Mouse (Mus musculus): ENCODE data around the gene Shisa2.

The Shisa2 gene

GRCm38 (mm10) chr14:59630096-59630495 is 5.0 kb downstream of the Shisa2 start:
- no peak for DNase-seq (ENCODE audit: low spot score in 2 of 2)

GRCm38 (mm10) chr14:59632067-59632466 is 7.0 kb downstream of the Shisa2 start:
- no peak for DNase-seq (ENCODE audit: low spot score in 2 of 2)

- no peak for DNase-seq (ENCODE audit: low spot score in 2 of 2)
Observed at GRCm38 (mm10) chr14:59633295-59633898, 8.3 kb downstream of the Shisa2 start.

- DNase-seq (ENCODE audit: low spot score in 2 of 2), result no peak
Observed at GRCm38 (mm10) chr14:59633988-59634387, 8.9 kb downstream of the Shisa2 start.

GRCm38 (mm10) chr14:59638906-59639703 is 14.0 kb downstream of the Shisa2 start:
- DNase-seq (ENCODE audit: low spot score in 2 of 2), result no peak

GRCm38 (mm10) chr14:59641856-59642255 is 16.7 kb downstream of the Shisa2 start:
- DNase-seq (ENCODE audit: low spot score in 2 of 2), result no peak

GRCm38 (mm10) chr14:59643582-59643981 is 18.5 kb downstream of the Shisa2 start:
- DNase-seq (ENCODE audit: low spot score in 2 of 2), result no peak

- DNase-seq (ENCODE audit: low spot score in 2 of 2), result no peak
Observed at GRCm38 (mm10) chr14:59644166-59644565, 19.1 kb downstream of the Shisa2 start.

- no peak for DNase-seq (ENCODE audit: low spot score in 2 of 2)
Observed at GRCm38 (mm10) chr14:59644896-59645295, 19.8 kb downstream of the Shisa2 start.

GRCm38 (mm10) chr14:59646826-59647697 is 22.0 kb downstream of the Shisa2 start:
- DNase-seq (ENCODE audit: low spot score in 2 of 2), result no peak

- DNase-seq (ENCODE audit: low spot score in 2 of 2), result no peak
Observed at GRCm38 (mm10) chr14:59648611-59649010, 23.5 kb downstream of the Shisa2 start.

GRCm38 (mm10) chr14:59649337-59649736 is 24.2 kb downstream of the Shisa2 start:
- no peak for DNase-seq (ENCODE audit: low spot score in 2 of 2)

- DNase-seq (ENCODE audit: low spot score in 2 of 2), result no peak
Observed at GRCm38 (mm10) chr14:59656591-59656990, 31.5 kb downstream of the Shisa2 start.

GRCm38 (mm10) chr14:59657098-59657497 is 32.0 kb downstream of the Shisa2 start:
- DNase-seq (ENCODE audit: low spot score in 2 of 2), result no peak

GRCm38 (mm10) chr14:59672893-59673515 is 47.9 kb downstream of the Shisa2 start:
- DNase-seq (ENCODE audit: low spot score in 2 of 2), result no peak

- DNase-seq (ENCODE audit: low spot score in 2 of 2), result no peak
Observed at GRCm38 (mm10) chr14:59674556-59674955, 49.4 kb downstream of the Shisa2 start.

- no peak for DNase-seq (ENCODE audit: low spot score in 2 of 2)
Observed at GRCm38 (mm10) chr14:59675330-59675729, 50.2 kb downstream of the Shisa2 start.

- no peak for DNase-seq (ENCODE audit: low spot score in 2 of 2)
Observed at GRCm38 (mm10) chr14:59677598-59678003, 52.5 kb downstream of the Shisa2 start.
